Mouse (Mus musculus): Measurements from ENCODE around the gene Amph.

- TF ChIP-seq ZC3H11A (IDR thresholded peaks at IDR 0.05; ENCODE audit: low read depth, low read length) (no peak), MAFK (IDR thresholded peaks at IDR 0.05; ENCODE audit: insufficient replicate concordance, low read length) (no peak), NRF1 (IDR thresholded peaks at IDR 0.05; ENCODE audit: low read depth, low read length) (no peak), EP300 (IDR thresholded peaks at IDR 0.05; ENCODE audit: low read length) (no peak), CTCF (conservative IDR thresholded peaks at IDR 0.05 in 1 of 2, IDR thresholded peaks at IDR 0.05 in 1 of 2; ENCODE audit: low read depth in 2 of 2, low read length in 2 of 2) (no peak), MEF2A (IDR thresholded peaks at IDR 0.05; ENCODE audit: borderline replicate concordance, low read depth, low read length) (no peak), USF1 (IDR thresholded peaks at IDR 0.05; ENCODE audit: low read depth, low read length) (no peak), SMC3 (IDR thresholded peaks at IDR 0.05; ENCODE audit: low read depth, low read length) (no peak), MYC (IDR thresholded peaks at IDR 0.05; ENCODE audit: low read depth, low read length) (no peak), MAX (IDR thresholded peaks at IDR 0.05; ENCODE audit: low read length) (no peak), UBTF (IDR thresholded peaks at IDR 0.05; ENCODE audit: low read depth, low read length) (no peak), MAZ (IDR thresholded peaks at IDR 0.05; ENCODE audit: low read depth, low read length) (no peak), USF2 (conservative IDR thresholded peaks at IDR 0.05; ENCODE audit: low read depth, low read length) (no peak)
Observed at GRCm38 (mm10) chr13:19101889-19102402, 153.9 kb downstream of the Amph start.
